Mouse (Mus musculus): ENCODE results near the gene Ndufb3. TPM values are rescaled to one million over a fixed set of nuclear protein-coding genes. Genes with fewer than 3 reads are reported as not detected.
"Not testable (repeated sequence)": the region's sequence is repeated elsewhere in the genome, so short reads cannot be mapped to it uniquely, and the experiment has no call there.

Gene Ndufb3
- 197 and 198 TPM in 2 replicates for polyA plus RNA-seq (2015; fragmentation: Nextera tagmentation; extraction: Ambion mirVana)

DNA sequence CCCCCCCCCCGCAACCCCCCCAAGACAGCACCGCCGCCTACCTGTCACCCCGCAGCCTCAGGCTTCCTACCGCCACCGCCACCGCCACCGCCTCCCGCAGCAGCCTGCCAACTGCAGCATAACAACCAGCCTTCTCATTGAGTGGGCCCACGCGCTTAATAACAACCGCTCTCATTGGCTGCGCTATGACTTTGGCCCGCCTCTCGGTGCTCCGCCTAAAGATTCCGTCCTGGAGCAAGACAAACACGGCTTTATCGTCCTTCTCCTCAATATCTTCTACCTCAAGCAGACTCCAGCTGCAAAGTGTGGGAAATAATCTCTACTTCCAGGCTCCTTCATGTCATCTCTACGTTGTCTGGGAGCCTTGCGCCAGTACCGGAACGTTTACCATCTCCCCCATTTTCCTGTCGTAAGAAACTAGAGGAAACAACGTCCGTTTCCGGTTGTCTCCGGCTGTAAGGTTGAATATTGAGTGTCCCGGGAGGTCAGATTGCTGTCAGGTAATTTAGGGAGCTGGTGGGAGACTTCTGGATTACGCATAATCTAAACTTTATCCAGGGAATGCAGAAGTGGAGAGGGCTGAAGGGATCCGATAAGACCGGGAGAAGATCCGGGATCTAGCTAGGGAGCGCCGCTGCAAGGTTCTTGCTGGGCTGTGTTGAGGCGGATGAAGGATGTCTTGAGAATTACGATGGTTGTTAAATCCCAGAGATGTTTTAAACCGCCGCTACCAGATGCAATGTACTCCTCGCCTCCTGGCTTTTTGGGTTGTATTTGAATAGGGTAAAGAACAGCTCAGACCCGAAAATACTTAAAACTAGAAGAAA lies at the start of gene Ndufb3, which contains the start of gene Fam126b:
Ndufb3 (plus strand) TSS at position 214 of the 827 bp plus-strand sequence.
Fam126b (minus strand) TSS at position 153 of the 827 bp plus-strand sequence.
- H3K9me3 ChIP-seq (ENCODE audit: control insufficient read depth, low read length) = no peaks in the 10 kb centered on the region
- peak within 1 kb of the TSS; percentile 68 for H3K27ac ChIP-seq (ENCODE audit: low read length)
- H3K27me3 ChIP-seq (replicated peaks; ENCODE audit: control insufficient read depth, insufficient read depth, low read length) = no peaks in the 10 kb centered on the region
- peak within 1 kb of the TSS; percentile 83 for H3K4me3 ChIP-seq (ENCODE audit: low read length)
- H3K4me1 ChIP-seq (ENCODE audit: control insufficient read depth, insufficient read depth, low read length) = peaks cover 7% of the 10 kb centered on the region; the same call in 1 of the 2 replicates
- H3K4me2 ChIP-seq (ENCODE audit: low read depth, low read length) = peak within 1 kb of the TSS; percentile 88
- no peaks in the 10 kb centered on the region for H3K36me3 ChIP-seq (ENCODE audit: control insufficient read depth, insufficient read depth, low read length)
- under 1% methylated on average over 35 of the region's 41 CpGs for WGBS
- ATAC-seq = peak; percentile 100
- peak within 1 kb of the TSS; percentile 95 for H3K9ac ChIP-seq (ENCODE audit: low read depth, low read length)

DNA sequence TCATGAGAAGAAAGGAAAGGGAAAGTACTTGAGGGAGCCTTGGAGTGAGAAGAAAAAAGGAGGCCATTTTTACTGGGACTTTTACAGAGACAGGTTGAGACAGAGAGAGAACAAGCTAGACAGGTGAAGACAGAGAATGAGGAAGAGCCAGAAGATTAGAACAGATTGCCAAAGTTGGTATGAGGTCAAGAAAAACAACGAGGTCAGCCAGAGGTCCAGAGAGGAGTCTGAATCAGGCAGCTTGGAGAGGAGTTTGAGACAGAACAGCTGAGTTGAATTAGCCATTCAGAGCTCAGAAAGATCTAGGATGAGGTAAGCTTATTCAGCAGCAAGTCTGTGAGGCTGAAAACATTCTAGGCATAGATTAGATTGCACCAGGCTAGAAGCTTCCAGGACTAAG lies 44.8 kb upstream of the Ndufb3 start:
- Histone ChIP-seq H3K27ac (ENCODE audit: low read length) (no peak overlapping the region), H3K9ac (ENCODE audit: low read depth, low read length) (no peak overlapping the region), H3K36me3 (ENCODE audit: control insufficient read depth, insufficient read depth, low read length) (peaks cover 3% of the 10 kb centered on the region; the same call in 1 of the 2 replicates), H3K9me3 (ENCODE audit: control insufficient read depth, low read length) (no peaks in the 10 kb centered on the region), H3K4me1 (ENCODE audit: control insufficient read depth, insufficient read depth, low read length) (no peaks in the 10 kb centered on the region), H3K27me3 (replicated peaks; ENCODE audit: control insufficient read depth, insufficient read depth, low read length) (no peaks in the 10 kb centered on the region), H3K4me2 (ENCODE audit: low read depth, low read length) (no peak overlapping the region), H3K4me3 (ENCODE audit: low read length) (no peak overlapping the region)
- no peak for ATAC-seq
- 86% methylated on average over 1 of the region's 1 CpGs for WGBS

DNA sequence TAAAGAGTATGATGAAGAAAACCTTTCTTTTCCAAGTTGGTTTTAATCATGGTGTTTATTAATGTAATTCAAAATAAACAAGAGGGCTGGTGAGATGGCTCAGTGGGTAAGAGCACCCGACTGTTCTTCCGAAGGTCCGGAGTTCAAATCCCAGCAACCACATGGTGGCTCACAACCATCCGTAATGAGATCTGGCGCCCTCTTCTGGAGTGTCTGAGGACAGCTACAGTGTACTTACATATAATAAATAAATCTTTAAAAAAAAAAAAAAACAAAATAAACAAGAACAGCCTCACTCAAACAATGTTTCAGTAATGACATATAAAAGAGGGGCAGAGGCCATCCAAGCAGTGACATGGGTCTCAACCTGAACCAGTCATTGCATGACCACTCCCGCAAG lies 25.8 kb upstream of the Ndufb3 start:
- not testable (repeated sequence) for H3K9me3 ChIP-seq (ENCODE audit: control insufficient read depth, low read length); H3K36me3 ChIP-seq (ENCODE audit: control insufficient read depth, insufficient read depth, low read length); H3K4me2 ChIP-seq (ENCODE audit: low read depth, low read length); H3K27me3 ChIP-seq (replicated peaks; ENCODE audit: control insufficient read depth, insufficient read depth, low read length); ATAC-seq; H3K27ac ChIP-seq (ENCODE audit: low read length); H3K9ac ChIP-seq (ENCODE audit: low read depth, low read length); H3K4me3 ChIP-seq (ENCODE audit: low read length); H3K4me1 ChIP-seq (ENCODE audit: control insufficient read depth, insufficient read depth, low read length)
- WGBS = 93% methylated on average over 6 of the region's 6 CpGs

DNA sequence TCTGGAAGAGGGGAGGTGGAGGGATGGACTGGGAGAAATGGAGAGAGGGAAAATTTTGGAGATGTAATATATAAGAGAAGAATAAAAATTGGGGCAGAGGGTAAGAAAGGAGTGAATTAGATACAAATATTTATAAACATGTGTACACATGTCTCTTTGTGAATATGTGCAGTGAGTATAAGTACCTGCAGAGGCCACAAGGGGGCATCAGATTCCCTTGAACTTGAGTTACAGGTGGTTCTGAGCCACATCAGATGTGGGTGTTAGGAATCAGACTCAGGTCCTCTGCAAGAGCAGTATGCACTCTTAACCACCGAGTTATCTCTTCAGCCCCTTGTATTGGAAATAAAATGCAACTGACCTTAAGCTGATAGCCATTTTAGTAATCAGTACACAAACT lies 23.7 kb upstream of the Ndufb3 start:
- ATAC-seq = no peak
- Histone ChIP-seq H3K4me2 (ENCODE audit: low read depth, low read length) (no peak overlapping the region), H3K4me3 (ENCODE audit: low read length) (no peak overlapping the region), H3K27ac (ENCODE audit: low read length) (no peak overlapping the region), H3K27me3 (replicated peaks; ENCODE audit: control insufficient read depth, insufficient read depth, low read length) (no peaks in the 10 kb centered on the region), H3K9me3 (ENCODE audit: control insufficient read depth, low read length) (no peaks in the 10 kb centered on the region), H3K9ac (ENCODE audit: low read depth, low read length) (no peak overlapping the region), H3K36me3 (ENCODE audit: control insufficient read depth, insufficient read depth, low read length) (no peaks in the 10 kb centered on the region), H3K4me1 (ENCODE audit: control insufficient read depth, insufficient read depth, low read length) (no peaks in the 10 kb centered on the region)
- 92% methylated on average over 1 of the region's 1 CpGs for WGBS

DNA sequence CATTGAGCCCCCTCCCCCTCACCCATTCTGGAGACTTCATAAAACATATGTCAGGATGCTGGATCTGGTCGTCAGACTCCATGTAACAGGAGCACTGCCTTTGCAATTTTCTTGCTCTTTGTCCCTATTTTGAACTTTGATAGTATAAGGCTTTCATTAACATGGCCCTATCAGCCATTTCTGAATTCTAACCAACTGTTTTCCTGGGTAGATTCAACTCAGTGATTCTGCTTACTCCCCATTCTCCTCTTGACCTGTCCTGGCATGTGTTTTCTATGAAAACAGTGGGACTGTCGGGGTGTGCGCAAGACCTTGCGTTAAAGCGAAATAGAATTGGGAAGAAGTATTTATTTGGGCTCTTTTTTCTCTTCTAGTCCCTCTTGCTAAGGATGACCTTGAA lies 21.2 kb upstream of the Ndufb3 start:
- H3K27ac ChIP-seq (ENCODE audit: low read length) = no peak overlapping the region
- no peaks in the 10 kb centered on the region for H3K9me3 ChIP-seq (ENCODE audit: control insufficient read depth, low read length)
- no peak overlapping the region for H3K9ac ChIP-seq (ENCODE audit: low read depth, low read length)
- WGBS = 93% methylated on average over 5 of the region's 5 CpGs
- H3K4me1 ChIP-seq (ENCODE audit: control insufficient read depth, insufficient read depth, low read length) = no peaks in the 10 kb centered on the region
- no peaks in the 10 kb centered on the region for H3K36me3 ChIP-seq (ENCODE audit: control insufficient read depth, insufficient read depth, low read length)
- no peak overlapping the region for H3K4me3 ChIP-seq (ENCODE audit: low read length)
- no peaks in the 10 kb centered on the region for H3K27me3 ChIP-seq (replicated peaks; ENCODE audit: control insufficient read depth, insufficient read depth, low read length)
- H3K4me2 ChIP-seq (ENCODE audit: low read depth, low read length) = no peak overlapping the region
- no peak for ATAC-seq

DNA sequence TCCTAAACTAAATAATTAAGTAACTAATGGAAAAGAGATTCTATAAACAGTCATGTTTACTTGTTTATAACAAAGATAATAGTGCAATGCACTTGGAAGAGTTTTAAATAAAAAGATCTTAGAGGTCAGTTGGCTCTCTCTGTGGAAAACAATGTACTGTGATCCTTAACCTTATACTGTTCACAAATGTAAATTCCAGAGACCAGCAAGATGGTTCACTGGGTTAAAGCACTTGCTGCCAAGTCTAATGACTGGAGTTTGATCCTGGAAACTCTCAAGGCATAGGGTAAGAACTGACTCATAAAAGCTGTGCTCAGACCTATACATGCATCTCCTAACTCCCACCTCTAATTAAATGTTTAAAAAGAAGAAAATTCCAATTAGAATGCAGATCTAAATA lies 19.6 kb upstream of the Ndufb3 start:
- H3K4me3 ChIP-seq (ENCODE audit: low read length) = no peak overlapping the region
- H3K27me3 ChIP-seq (replicated peaks; ENCODE audit: control insufficient read depth, insufficient read depth, low read length) = no peaks in the 10 kb centered on the region
- no peaks in the 10 kb centered on the region for H3K4me1 ChIP-seq (ENCODE audit: control insufficient read depth, insufficient read depth, low read length)
- H3K9me3 ChIP-seq (ENCODE audit: control insufficient read depth, low read length) = no peaks in the 10 kb centered on the region
- no peak overlapping the region for H3K4me2 ChIP-seq (ENCODE audit: low read depth, low read length)
- H3K27ac ChIP-seq (ENCODE audit: low read length) = no peak overlapping the region
- no peaks in the 10 kb centered on the region for H3K36me3 ChIP-seq (ENCODE audit: control insufficient read depth, insufficient read depth, low read length)
- no peak for ATAC-seq
- H3K9ac ChIP-seq (ENCODE audit: low read depth, low read length) = no peak overlapping the region

DNA sequence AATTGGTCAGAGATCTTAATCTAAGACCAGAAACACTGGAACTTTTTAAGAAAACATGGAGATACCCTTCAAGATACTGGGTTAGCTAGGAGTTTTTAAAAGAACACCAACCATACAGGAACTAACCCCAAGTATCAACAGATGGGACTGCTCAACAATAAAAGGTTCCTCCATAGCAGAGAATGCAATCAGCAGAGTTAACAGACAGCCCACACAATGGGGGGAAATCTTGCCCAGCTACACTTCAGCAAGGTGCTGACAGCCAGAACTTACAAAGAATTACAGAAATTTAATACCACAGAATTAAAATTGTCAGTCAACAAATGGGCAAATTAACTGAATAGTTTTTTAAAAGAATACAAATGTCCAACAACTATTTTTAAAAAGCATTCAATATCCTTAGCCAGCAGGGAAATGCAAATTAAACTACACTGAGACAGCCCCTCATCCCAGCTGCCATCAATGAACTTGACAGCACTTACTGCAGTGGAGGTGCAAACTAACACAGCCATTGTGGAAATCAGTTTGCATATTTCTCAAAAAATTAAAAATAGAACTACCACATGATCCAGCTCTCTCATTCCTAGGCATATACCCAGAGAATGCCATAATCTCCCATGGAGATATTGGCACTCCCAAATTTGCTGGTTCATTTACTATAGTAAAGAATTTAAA lies 17.6 kb upstream of the Ndufb3 start:
- Histone ChIP-seq H3K4me1 (ENCODE audit: control insufficient read depth, insufficient read depth, low read length) (no peaks in the 10 kb centered on the region), H3K36me3 (ENCODE audit: control insufficient read depth, insufficient read depth, low read length) (no peaks in the 10 kb centered on the region), H3K9me3 (ENCODE audit: control insufficient read depth, low read length) (no peaks in the 10 kb centered on the region), H3K9ac (ENCODE audit: low read depth, low read length) (no peak overlapping the region), H3K27ac (ENCODE audit: low read length) (no peak overlapping the region), H3K4me3 (ENCODE audit: low read length) (no peak overlapping the region), H3K4me2 (ENCODE audit: low read depth, low read length) (no peak overlapping the region), H3K27me3 (replicated peaks; ENCODE audit: control insufficient read depth, insufficient read depth, low read length) (no peaks in the 10 kb centered on the region)
- ATAC-seq = no peak

DNA sequence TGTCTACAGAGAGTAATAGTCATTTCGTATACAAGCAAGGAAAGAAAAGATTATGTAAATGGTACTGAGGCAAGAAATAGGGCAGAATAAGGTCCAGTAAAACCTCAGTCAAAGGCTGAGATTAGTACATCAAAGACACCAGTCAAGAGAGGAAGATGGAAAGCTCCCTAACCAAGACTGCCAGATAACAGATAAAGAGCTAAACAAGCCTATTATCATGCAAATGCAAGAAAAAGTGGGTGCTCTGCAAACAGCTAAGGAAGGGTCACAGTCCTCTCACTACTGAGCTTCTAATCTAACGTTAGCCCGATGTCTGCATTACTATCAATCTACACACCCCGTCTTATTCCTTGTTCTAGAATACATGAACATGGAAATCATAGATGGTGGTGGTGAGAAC lies 15.7 kb upstream of the Ndufb3 start:
- no peak for ATAC-seq
- 51% methylated on average over 4 of the region's 4 CpGs for WGBS
- H3K9ac ChIP-seq (ENCODE audit: low read depth, low read length) = no peak overlapping the region

DNA sequence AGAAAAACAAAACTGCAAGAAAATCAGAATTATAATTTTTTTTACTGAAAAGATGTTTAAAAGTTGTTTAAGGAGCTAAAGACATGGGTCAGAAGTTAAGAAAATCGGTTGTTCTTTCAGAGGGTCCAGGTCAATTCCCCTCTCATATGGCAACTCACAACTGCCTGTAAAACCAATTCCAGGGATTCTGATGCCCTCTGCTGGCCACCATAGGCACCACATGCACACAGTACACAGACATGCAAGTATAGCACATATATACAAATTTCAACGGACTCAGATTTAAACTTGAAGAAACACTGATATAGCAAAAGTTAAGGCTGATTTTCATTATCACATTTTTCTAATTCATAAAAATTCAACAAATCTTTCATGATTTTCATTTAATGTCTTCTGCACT lies 7.0 kb upstream of the Ndufb3 start:
- Histone ChIP-seq H3K9ac (ENCODE audit: low read depth, low read length) (no peak overlapping the region), H3K36me3 (ENCODE audit: control insufficient read depth, insufficient read depth, low read length) (no peaks in the 10 kb centered on the region), H3K27ac (ENCODE audit: low read length) (no peak overlapping the region), H3K4me2 (ENCODE audit: low read depth, low read length) (no peak overlapping the region), H3K27me3 (replicated peaks; ENCODE audit: control insufficient read depth, insufficient read depth, low read length) (no peaks in the 10 kb centered on the region), H3K9me3 (ENCODE audit: control insufficient read depth, low read length) (no peaks in the 10 kb centered on the region), H3K4me1 (ENCODE audit: control insufficient read depth, insufficient read depth, low read length) (no peaks in the 10 kb centered on the region), H3K4me3 (ENCODE audit: low read length) (no peak overlapping the region)
- ATAC-seq = no peak
- WGBS = 89% methylated on average over 2 of the region's 2 CpGs

More for the DNA sequence above, 15.7 kb upstream of the Ndufb3 start:
- no peak overlapping the region for H3K27ac ChIP-seq (ENCODE audit: low read length)
- H3K27me3 ChIP-seq (replicated peaks; ENCODE audit: control insufficient read depth, insufficient read depth, low read length) = no peaks in the 10 kb centered on the region
- H3K4me2 ChIP-seq (ENCODE audit: low read depth, low read length) = no peak overlapping the region
- H3K36me3 ChIP-seq (ENCODE audit: control insufficient read depth, insufficient read depth, low read length) = no peaks in the 10 kb centered on the region
- H3K4me3 ChIP-seq (ENCODE audit: low read length) = no peak overlapping the region
- no peaks in the 10 kb centered on the region for H3K4me1 ChIP-seq (ENCODE audit: control insufficient read depth, insufficient read depth, low read length)
- no peaks in the 10 kb centered on the region for H3K9me3 ChIP-seq (ENCODE audit: control insufficient read depth, low read length)
